Mouse (Mus musculus) brain, embryonic 14.5 days (tissue): Measurements from ENCODE around the gene 1700008O03Rik. TPM values are rescaled to one million over a fixed set of nuclear protein-coding genes. Genes with fewer than 3 reads are reported as not detected.

Experiments used
- DNase-seq: peaks from one replicate; pipeline ENCODE4 v3.0.0-alpha.2; 2011; ENCODE audit warnings: low read depth
- CTCF ChIP-seq: fragments of 200-500 bp; IDR thresholded peaks from 2 replicates; pipeline ENCODE4 v1.5.1; 2012; ENCODE audit warnings: inconsistent platforms, mild to moderate bottlenecking, moderate library complexity, borderline replicate concordance; ENCODE audit not compliant: insufficient read depth, insufficient read length; ENCODE audit errors: extremely low read depth
- POLR2A ChIP-seq: fragments of 200-500 bp; IDR thresholded peaks from 2 replicates; pipeline ENCODE4 v1.6.1; 2012; ENCODE audit warnings: mild to moderate bottlenecking, inconsistent platforms, borderline replicate concordance; ENCODE audit not compliant: poor library complexity, insufficient read depth, insufficient read length, severe bottlenecking; ENCODE audit errors: extremely low read depth
- polyA plus RNA-seq: library from polyadenylated mRNA; depleted of rRNA; stranded (reverse); fragments of >200 nt; gene quantifications from 2 replicates; pipeline ENCODE4 v1.2.3, GENCODE M21; 2012

Gene 1700008O03Rik
- polyA plus RNA-seq, 1 experiment: 3.0 TPM

DNA sequence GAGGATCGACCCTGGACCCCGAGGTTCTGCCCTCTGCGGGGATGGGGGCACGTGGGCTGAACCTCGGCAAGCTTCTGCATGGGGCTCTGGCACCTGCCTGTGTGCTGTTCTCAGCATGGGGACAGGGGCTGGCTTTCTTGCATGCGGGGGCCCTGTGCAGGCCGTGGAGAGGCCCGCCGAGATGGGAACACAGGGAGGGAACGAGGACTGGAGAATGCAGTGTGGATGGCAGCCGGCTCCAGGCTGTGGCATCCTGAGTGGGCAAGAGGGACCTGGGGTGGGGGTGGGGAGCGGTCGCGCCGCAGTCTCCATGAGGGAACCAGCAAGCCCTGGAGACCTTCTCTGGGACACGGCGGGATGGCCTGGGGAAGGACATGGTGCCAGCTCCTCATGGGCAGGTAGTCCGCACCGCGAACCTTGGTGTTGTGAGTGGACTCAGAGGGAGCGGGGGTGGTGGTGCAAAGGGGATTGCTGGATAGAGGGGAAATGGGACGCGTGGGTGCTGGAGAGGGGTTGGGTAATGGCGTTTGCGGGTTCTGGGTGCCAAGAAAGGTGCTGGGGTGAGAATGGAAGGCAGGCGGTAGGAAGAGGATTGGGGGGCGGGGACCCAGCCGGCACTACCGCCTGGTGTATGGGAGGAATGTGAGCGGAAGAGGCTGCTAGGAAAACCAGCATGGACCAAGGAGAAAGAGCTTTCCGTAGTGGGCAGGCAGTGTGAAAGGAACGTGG is 48.3 kb downstream of the 1700008O03Rik start:
- DNase-seq: peak; percentile 22
- TF ChIP-seq POLR2A (no peak), CTCF (no peak)

- TF ChIP-seq CTCF (no peak), POLR2A (no peak)
Measured at GRCm38 (mm10) chr7:44336046-44337021, 49.3 kb downstream of the 1700008O03Rik start.

GRCm38 (mm10) chr7:44335031-44335878 is 50.4 kb downstream of the 1700008O03Rik start:
- no peak for TF ChIP-seq POLR2A
- no peak for TF ChIP-seq CTCF
- peak; percentile 88 for DNase-seq

More at GRCm38 (mm10) chr7:44336046-44337021, 49.3 kb downstream of the 1700008O03Rik start:
- DNase-seq: peak; percentile 79

- no peak for DNase-seq
- TF ChIP-seq POLR2A (no peak), CTCF (no peak)
Measured at GRCm38 (mm10) chr7:44334139-44334538, 51.5 kb downstream of the 1700008O03Rik start.

DNA sequence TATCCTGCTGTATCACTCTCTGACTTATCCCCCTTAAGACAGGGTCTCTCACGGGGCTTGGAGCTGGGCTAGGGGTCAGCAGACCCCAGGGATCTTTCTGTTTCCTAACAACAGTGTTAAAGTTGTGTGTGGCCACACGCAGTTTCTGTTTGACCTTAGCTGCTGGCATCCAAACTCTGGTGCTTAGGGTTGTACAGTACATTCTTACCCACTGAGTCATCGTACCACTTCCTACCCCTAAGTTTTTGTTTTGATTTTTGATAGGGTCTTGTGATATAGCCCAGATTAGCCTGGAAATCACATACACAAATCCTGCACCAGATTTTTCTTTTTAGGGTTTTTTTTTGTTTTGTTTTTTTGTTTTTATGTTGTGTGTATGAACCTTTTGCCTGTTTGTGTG is 53.3 kb downstream of the 1700008O03Rik start:
- no peak for DNase-seq

GRCm38 (mm10) chr7:44326614-44327013 is 59.0 kb downstream of the 1700008O03Rik start:
- DNase-seq: no peak
- TF ChIP-seq POLR2A (no peak), CTCF (no peak)

More for the DNA sequence above, 53.3 kb downstream of the 1700008O03Rik start:
- TF ChIP-seq CTCF: no peak

DNA sequence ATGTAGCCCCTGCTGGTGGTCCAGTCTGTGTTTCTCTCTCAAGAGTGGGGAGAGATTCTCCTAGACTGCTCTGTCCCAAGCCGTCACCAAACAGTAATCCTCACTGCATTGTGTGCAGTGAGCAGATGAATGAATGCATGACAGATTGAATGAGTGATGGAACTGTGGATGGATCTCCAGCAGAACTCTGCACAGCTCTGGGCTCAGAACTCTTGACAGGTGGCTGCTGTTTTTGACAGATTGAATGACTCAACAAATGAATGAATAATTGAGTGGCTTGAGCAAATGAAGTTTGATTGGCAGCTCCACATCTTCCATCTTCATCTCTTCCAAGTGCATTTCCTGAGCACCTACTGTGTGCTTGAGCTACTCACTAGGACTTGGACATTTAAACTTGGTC is 63.3 kb downstream of the 1700008O03Rik start:
- no peak for DNase-seq
- no peak for TF ChIP-seq POLR2A
- no peak for TF ChIP-seq CTCF

DNA sequence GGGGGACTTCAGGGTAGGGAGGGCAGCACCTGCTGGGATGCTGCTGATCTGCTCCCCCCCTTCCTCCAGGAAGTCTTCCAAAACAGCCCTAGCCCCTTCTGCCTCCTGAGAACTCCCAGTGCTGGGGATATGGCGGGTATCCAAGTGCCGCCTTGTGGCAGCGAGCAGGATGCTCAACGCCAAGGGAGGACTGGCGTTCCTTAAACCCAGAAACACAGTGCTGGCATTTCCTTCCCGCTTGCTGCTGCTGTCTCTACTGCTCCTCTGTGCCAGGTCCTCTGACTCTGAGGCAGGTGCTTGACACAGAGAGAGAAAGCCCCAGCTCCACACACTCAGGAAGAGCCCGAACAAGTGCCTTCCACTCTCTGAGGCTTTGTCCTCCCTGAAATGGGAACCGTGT is 64.7 kb downstream of the 1700008O03Rik start:
- TF ChIP-seq CTCF (peak; percentile 16; the same call in 1 of the 2 replicates), POLR2A (no peak)
- peak; percentile 75 for DNase-seq

- DNase-seq: peak; percentile 48
- peak; percentile 67 for TF ChIP-seq CTCF
- no peak for TF ChIP-seq POLR2A
Measured at GRCm38 (mm10) chr7:44317913-44318312, 67.7 kb downstream of the 1700008O03Rik start.

GRCm38 (mm10) chr7:44312484-44312883 is 73.1 kb downstream of the 1700008O03Rik start:
- no peak for DNase-seq
- TF ChIP-seq POLR2A (no peak), CTCF (no peak)
